Mouse (Mus musculus): ENCODE measurements at regions not wholly inside any gene's neighbourhood (a gene's known extent, or its start where the extent isn't known, plus 50 kb on each side); places are given as distances from the start of the nearest gene placed in this dataset.
"Not testable (repeated sequence)": the region's sequence is repeated elsewhere in the genome, so short reads cannot be mapped to it uniquely, and the experiment has no call there.

DNA sequence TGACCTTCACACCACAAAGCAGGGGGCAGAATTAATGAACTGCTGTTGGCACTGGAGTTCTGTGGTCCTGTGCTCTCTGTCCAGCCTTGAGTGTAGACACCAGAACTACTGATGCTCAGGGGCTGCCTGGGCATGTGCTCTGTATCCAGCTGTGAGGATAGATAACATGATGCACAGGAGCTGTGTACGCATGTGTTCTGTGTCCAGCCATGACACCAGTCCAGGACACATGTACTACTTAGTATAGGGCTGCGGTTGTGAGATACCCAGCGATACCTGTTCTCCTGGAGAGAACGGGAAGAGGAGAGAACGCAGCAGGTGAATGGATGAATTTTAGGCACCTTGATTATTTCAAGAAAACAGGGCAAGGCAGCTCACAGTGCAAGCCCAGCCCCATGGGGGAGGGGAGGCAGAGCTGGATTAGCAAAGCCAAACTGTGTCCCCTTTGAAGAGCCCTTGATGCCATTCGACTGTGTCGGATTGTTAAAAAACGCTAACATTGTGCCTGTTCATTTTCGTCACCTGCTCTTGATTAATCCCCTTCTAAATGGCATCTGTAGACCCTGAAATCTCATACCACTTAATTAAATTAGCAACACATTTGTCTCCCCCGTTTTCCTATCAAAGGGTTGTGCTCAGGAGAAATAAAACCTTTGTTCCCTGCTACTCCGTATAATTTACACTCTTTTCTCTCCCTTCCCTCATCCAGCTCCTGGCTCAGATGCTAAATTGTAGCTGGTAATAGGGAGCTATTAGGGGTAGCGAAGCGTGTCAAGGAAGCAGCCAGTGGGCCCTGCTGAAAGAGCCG is 218.8 kb upstream of the Irx4 start:
- no peak for DNase-seq

DNA sequence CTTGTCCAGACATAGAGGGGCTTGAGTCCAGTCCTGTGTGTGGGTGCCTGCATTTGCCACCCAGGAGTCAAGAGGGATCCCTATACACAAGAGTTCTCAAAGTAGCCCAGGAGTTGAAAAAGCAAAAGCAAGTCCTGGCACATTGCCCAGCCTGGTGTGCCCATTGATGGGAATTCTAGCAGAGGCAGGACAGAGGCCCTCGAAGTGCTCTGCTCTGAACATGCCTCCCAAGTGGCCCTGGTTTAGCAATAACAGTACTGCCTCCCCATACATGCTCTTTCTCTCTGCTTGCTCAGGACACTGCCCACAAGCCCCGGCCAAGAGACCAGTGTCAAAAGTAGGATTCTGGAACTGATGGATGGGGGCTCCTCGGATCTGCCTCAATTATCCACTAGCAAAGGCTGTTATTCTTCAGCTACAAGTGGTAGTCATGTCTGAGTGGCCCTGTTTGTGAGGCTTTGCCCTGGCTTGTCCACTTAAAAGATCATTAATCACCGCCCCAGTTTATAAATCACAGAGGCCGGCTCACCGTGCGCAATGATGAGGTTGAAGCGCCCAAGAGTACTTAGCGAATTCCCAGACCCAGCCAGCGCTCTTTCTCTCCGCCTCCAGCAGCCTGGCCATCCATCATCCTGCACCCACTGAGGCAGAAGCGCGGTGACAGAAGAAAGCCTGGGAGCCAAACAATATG is 190.3 kb upstream of the Irx4 start:
- no peak for DNase-seq

DNA sequence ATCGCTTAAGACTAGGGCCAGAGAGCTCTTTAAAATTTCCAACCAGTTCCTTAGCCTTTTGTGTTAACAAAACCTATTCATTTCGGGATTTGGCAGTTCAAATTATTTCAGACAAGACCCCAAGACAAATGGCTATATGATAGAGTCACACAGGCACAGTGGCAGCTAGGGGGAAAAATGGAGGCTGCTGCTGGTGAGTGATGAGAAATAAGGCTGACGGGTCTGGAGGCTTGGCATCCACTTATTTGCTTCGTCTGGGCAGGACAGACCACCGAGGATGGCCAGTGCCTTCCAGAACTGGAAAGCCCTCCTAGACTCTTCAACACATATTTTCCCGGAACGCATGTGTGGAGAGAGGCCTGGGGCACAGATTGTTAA is 189.8 kb upstream of the Irx4 start:
- DNase-seq, result no peak

- DNase-seq, result no peak
Observed at GRCm38 (mm10) chr13:73071032-73071431, 189.2 kb upstream of the Irx4 start.

DNA sequence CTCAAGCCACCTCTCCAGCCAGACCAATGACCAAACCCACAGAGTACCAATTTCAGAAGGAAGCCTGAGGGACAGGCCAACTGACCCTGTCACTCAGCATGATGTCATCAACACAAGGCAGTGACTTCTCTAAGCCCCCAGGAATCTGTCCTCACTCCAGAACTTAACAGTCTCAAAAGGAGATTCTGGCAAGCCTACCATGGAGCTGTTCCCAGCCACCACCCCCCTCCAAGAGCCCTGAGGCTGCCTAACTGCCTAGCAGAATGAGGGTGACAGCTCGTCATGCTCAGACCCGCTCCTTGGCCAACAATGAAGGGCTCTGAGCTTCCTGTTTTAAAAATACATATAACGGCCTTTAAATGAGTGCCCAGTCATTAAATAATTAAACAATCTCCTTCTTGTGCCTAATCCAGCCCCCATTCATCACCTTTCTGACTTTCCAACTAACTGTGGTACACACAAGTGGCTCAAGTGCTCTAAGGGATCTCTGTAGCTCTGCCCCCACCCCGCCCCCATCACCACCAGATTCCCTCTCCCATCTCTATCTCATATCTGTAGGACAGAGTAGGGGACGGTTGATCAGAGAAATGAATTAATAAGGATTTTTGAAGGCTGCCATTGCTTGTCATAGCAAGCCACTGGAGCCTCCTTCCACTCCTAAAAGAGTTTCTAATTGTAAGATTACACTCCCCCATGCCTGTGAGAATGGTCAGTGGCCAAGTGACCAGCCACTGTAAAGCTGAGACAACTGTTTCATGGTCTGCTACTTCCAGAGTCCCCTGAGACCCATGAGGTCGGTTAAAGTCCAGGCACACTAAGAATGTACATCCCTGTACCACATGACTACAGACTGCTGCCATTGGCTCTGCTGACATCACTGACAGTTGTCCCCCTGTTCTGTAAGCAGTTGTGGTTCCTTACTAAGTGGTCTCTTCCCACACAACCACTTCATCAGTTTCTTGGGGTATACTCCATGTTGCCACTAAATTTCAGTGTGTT is 188.1 kb upstream of the Irx4 start:
- DNase-seq, result no peak

GRCm38 (mm10) chr13:73077866-73078430 is 182.3 kb upstream of the Irx4 start:
- no peak for DNase-seq

DNA sequence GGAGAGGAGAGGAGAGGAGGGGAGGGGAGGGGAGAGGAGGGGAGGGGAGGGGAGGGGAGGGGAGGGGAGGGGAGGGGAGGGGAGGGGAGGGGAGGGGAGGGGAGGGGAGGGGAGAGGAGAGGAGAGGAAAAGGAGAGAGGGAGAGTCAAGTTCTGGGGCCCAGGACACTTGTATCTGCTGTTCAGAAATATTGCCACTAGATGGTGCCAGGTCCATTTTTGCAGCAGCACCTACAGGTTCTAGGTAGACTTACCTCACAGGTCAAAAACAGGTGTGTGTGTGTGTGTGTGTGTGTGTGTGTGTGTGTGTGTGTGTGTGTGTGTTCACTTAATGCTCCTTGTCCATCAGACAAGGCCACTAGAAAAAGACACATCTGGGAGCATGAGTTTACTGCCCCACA is 172.5 kb upstream of the Irx4 start:
- DNase-seq, result not testable (repeated sequence)

- no peak for DNase-seq
Observed at GRCm38 (mm10) chr13:73091886-73092285, 168.4 kb upstream of the Irx4 start.

- DNase-seq, result no peak
Observed at GRCm38 (mm10) chr13:73097502-73097901, 162.8 kb upstream of the Irx4 start.

- DNase-seq, result no peak
Observed at GRCm38 (mm10) chr13:73099407-73099806, 160.9 kb upstream of the Irx4 start.

DNA sequence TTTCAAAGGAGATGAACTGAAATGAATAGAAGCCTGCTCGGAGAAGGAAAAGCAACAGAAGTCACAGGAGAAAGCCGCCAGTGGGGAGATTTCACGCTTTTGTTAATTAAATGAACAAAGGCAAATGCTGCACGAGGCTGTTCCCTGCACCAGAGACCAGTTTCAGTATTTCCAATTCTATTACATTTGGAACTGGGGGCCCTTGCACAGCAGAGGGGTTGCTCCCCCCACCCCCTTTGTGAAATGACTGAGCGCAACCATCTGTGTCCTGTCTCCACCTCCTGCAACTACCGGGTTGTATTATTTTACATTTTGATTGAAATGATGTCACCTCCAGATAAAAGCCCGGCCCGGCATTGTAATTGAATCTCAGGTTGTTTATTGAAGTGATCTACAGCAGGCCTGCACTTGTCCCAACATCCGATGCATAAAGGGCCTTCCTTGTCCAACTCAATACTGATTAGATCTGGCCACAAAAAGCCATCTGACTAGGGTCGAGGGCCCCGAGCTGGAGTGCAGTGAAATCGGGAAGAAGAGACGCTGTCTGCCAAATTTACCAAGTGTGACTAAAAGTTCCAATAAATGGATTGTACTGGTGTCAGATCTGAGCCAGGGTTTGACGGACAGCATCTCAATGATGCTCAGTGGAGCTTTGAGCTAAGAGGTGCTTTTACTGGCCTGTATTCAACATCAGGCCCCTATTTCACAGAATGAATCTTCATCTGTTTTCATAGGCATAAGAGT is 152.9 kb upstream of the Irx4 start:
- no peak for DNase-seq

DNA sequence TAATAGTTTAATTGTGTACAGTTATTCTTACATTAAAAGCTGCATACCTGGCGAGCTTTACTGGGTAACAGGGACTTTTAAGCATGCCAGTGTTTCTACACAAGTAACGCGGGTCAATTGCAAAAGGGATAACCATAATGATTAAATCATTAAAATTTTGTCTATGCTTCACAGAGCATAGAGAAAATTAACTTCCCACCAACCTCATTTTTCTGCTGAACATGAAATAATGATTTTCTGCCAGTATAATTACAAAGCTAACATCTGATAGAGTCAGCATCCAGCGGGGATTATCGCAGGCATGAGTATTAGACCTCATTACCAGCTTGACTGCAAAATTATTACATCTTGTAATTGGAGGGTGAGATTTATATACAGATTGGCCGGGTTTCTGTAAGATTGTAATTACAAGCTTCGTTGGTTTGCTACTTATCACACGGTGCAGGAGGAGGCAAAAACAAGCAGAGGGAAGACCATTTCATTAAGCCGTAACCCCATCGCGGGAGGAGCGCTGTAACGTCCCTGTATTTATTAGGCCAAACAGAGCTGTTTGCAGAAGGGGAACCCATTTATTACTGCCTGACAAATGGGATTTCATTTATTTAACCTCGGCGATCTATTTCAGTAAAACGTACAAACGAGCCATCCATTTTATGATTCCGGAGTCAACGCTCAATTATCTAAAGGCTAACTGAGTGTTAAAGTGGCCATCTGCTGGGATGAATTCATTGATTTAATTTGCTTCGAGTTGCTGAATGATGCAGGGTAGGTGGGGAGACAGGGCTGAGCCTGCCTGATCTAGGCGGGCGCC is 143.3 kb upstream of the Irx4 start:
- DNase-seq, result no peak

GRCm38 (mm10) chr13:73117633-73118076 is 142.6 kb upstream of the Irx4 start:
- no peak for DNase-seq

GRCm38 (mm10) chr13:73122945-73123344 is 137.3 kb upstream of the Irx4 start:
- no peak for DNase-seq

DNA sequence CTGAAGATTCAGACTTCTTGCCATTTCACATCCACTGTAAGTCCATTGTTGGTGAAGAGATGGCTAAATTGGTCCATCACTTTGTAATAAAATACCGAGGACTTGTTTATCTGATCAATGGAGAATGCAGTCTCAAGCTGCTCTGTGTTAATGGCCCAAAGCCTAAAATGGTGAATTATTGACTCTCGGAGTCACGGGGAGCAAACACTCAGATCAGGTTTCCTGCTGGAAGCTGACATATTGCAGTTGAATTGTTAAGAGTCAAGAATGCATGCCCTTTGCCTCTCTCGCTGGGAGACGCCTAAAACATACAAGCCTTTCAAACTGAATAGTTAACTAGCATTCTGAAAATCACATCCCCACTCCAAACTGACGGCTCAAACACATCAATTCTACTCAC is 129.0 kb upstream of the Irx4 start:
- no peak for DNase-seq

DNA sequence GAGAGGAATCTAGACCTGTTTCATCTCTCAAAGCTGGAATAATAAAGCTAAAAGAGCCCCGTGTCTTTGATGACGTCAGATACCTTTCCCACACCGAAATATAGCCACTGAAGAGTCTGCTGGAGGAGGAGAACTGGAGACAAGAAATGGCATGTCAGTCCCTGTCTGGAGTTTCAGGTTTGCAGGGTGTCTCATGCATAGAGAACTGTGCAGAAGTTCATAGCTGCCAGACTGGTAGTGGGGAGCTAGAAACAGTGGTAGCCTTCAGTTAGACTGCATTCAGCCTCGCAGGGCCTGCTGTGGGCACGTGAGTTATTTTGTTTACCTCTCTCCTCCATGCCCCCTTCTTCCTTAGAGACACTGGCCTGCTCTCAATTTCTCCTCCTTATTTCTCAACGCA is 127.5 kb upstream of the Irx4 start:
- no peak for DNase-seq

- no peak for DNase-seq
Observed at GRCm38 (mm10) chr13:73134929-73135328, 125.3 kb upstream of the Irx4 start.

GRCm38 (mm10) chr13:73141302-73141701 is 119.0 kb upstream of the Irx4 start:
- DNase-seq, result no peak

DNA sequence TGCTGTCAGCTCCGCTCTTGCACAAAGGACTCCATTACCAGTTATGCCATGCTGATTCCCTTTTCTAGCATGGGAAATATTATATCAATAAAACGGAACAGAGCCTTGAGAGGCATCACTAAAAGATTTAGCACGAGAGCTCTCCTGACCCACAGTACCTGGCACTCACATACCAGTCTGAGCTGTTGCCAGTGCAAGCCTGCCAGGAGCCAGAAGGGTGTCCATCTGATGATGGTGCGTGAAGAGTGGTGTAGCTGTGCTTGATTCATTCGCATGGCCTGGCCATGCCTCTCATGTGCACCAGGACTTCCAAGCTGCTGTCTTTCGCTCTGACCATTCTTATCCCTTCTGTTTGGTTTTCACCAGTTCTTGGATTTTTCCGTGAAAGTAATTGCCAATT is 102.3 kb upstream of the Irx4 start:
- DNase-seq, result no peak

DNA sequence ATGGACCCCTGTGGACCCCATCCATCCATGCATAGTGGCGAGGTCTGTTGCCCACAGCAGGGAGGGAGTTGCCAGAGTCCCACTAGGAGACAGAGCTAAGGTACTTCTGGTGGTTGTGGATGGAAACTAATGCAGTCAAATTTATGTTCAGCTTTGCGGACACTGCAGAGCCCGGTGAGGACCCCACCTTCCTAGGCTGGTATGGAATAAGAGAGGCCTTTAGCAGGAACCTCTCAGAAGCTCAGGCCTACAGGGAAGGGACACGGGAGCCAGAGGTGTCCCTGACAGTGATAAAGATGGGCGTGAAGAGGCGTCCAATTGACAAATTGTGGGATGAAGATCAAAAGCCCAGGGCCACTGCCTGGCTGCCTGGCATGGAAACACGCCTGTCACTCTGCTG is 100.8 kb upstream of the Irx4 start:
- DNase-seq, result no peak

GRCm38 (mm10) chr13:73159865-73160264 is 100.4 kb upstream of the Irx4 start:
- DNase-seq, result no peak
